In genomic region chr2:70673445-70674126, GRCm38 (mm10) we compare ENCODE assay signal across 14 mouse cellular contexts. TPM values are rescaled to one million over a fixed set of nuclear protein-coding genes. Genes with fewer than 3 reads are reported as not detected.
DNase-seq lines count a peak whose midpoint lies in the region; ATAC-seq and TF ChIP-seq lines count a peak whose summit lies in the region.
"Had no signal": no experiment of that assay in that cellular context is flagged by ENCODE, and none has a peak within 500 bp of the region (broad histone marks: within the 10 kb centered on the region; RNA-seq: fewer than 3 reads in every experiment).

No protein-coding gene starts in this region.

- no peak for TF ChIP-seq EP300 in MEL (IDR thresholded peaks at IDR 0.05; ENCODE audit: low read depth in 1 of 2, low read length in 2 of 2)

- WGBS in embryonic facial prominence, embryonic 11.5 days = 83% methylated on average over 7 of the region's 7 CpGs
- 91% methylated on average over 7 of the region's 7 CpGs for WGBS in embryonic facial prominence, embryonic 10.5 days

- no peak overlapping the region for H3K9ac ChIP-seq in embryonic facial prominence, embryonic 11.5 days (replicated peaks; ENCODE audit: low read length)
- no peak overlapping the region for H3K9ac ChIP-seq in MEL (ENCODE audit: control insufficient read depth, low read depth, low read length, poor library complexity, severe bottlenecking)
- H3K9ac ChIP-seq: hindbrain, embryonic 13.5 days; lung, embryonic 15.5 days; neural tube, embryonic 13.5 days had no signal

- no peak for ATAC-seq in embryonic facial prominence, embryonic 11.5 days (replicated peaks; ENCODE audit: insufficient number of reproducible peaks, low FRiP score, low TSS enrichment, low read depth)

- no peaks in the 10 kb centered on the region for H3K9me3 ChIP-seq in embryonic facial prominence, embryonic 11.5 days (replicated peaks; ENCODE audit: control insufficient read depth, low read length)
- H3K9me3 ChIP-seq in embryonic facial prominence, embryonic 10.5 days = no peaks in the 10 kb centered on the region
- no peaks in the 10 kb centered on the region for H3K9me3 ChIP-seq in MEL (replicated peaks; ENCODE audit: insufficient read depth, low read length)
- H3K9me3 ChIP-seq: hindbrain, embryonic 13.5 days; lung, embryonic 15.5 days; neural tube, embryonic 13.5 days had no signal

- no peak overlapping the region for H3K27ac ChIP-seq in embryonic facial prominence, embryonic 11.5 days (replicated peaks; ENCODE audit: low read depth, low read length)
- no peak overlapping the region for H3K27ac ChIP-seq in embryonic facial prominence, embryonic 10.5 days (replicated peaks)
- peak overlapping the region; percentile 66; the same call in 1 of the 2 replicates for H3K27ac ChIP-seq in layer of hippocampus, adult 2 months
- no peak overlapping the region for H3K27ac ChIP-seq in MEL (ENCODE audit: control insufficient read depth, low read depth, low read length)
- H3K27ac ChIP-seq: hindbrain, embryonic 13.5 days; lung, embryonic 15.5 days; neural tube, embryonic 13.5 days had no signal

- no peak overlapping the region for H3K4me2 ChIP-seq in embryonic facial prominence, embryonic 11.5 days (ENCODE audit: low read depth, low read length)
- H3K4me2 ChIP-seq: hindbrain, embryonic 13.5 days; lung, embryonic 15.5 days; neural tube, embryonic 13.5 days had no signal

- TF ChIP-seq CTCF in layer of hippocampus, adult 2 months (conservative IDR thresholded peaks at IDR 0.05) = peak; percentile 77
- TF ChIP-seq CTCF in MEL (IDR thresholded peaks at IDR 0.05 in 2 of 3, conservative IDR thresholded peaks at IDR 0.05 in 1 of 3; ENCODE audit: control insufficient read depth in 1 of 3, insufficient read depth in 1 of 3, low read depth in 2 of 3, low read length in 3 of 3, poor library complexity in 1 of 3, severe bottlenecking in 1 of 3) = peak in 2 of 3 experiments; percentile 25 to 51; a peak in 3 of 6 replicates

- TF ChIP-seq POLR2A in MEL (IDR thresholded peaks at IDR 0.05; ENCODE audit: control insufficient read depth in 1 of 2, insufficient read depth in 1 of 2, low read depth in 1 of 2, low read length in 2 of 2, poor library complexity in 1 of 2) = no peak

- peak; percentile 7 for DNase-seq in embryonic facial prominence, embryonic 11.5 days (ENCODE audit: low spot score)
- no peak for DNase-seq in embryonic facial prominence, embryonic 10.5 days (ENCODE audit: low spot score)
- no peak for DNase-seq in layer of hippocampus, adult 2 months (ENCODE audit: low spot score in 2 of 2)
- no peak for DNase-seq in layer of hippocampus, postnatal 14 days (ENCODE audit: low spot score in 2 of 2)
- DNase-seq in MEL (ENCODE audit: low read depth, low spot score) = peak; percentile 46
- DNase-seq in lung, postnatal 14 days = peak; percentile 28
- no peak for DNase-seq in heart, adult 11 months
- DNase-seq in gastrocnemius, adult 8-10 months (ENCODE audit: low spot score in 2 of 2) = no peak
- DNase-seq: spleen, adult 18-20 months; thymus, postnatal 36 days had no signal

- no peak for TF ChIP-seq RAD21 in MEL (IDR thresholded peaks at IDR 0.05; ENCODE audit: low read depth, low read length)

- H3K79me2 ChIP-seq in MEL (ENCODE audit: control insufficient read depth, insufficient read depth, low read length, poor library complexity) = peaks cover 34% of the 10 kb centered on the region

- H3K4me1 ChIP-seq in embryonic facial prominence, embryonic 11.5 days (ENCODE audit: control insufficient read depth, insufficient read depth, low read length) = no peaks in the 10 kb centered on the region
- H3K4me1 ChIP-seq in embryonic facial prominence, embryonic 10.5 days = no peaks in the 10 kb centered on the region
- H3K4me1 ChIP-seq in MEL (ENCODE audit: control insufficient read depth in 1 of 2, insufficient read depth in 2 of 2, low read length in 2 of 2) = no peaks in the 10 kb centered on the region
- H3K4me1 ChIP-seq: hindbrain, embryonic 13.5 days; lung, embryonic 15.5 days; neural tube, embryonic 13.5 days had no signal

- no peaks in the 10 kb centered on the region for H3K27me3 ChIP-seq in embryonic facial prominence, embryonic 11.5 days (ENCODE audit: control insufficient read depth, insufficient read depth, low read length)
- H3K27me3 ChIP-seq in embryonic facial prominence, embryonic 10.5 days (replicated peaks; ENCODE audit: low read depth, poor library complexity, severe bottlenecking) = no peaks in the 10 kb centered on the region
- H3K27me3 ChIP-seq in MEL (ENCODE audit: control insufficient read depth in 1 of 2, insufficient read depth in 2 of 2, low read length in 2 of 2) = no peaks in the 10 kb centered on the region
- H3K27me3 ChIP-seq: hindbrain, embryonic 13.5 days; lung, embryonic 15.5 days; neural tube, embryonic 13.5 days had no signal

- H3K4me3 ChIP-seq in embryonic facial prominence, embryonic 11.5 days (ENCODE audit: low read depth, low read length) = no peak overlapping the region
- no peak overlapping the region for H3K4me3 ChIP-seq in embryonic facial prominence, embryonic 10.5 days
- no peak overlapping the region for H3K4me3 ChIP-seq in layer of hippocampus, adult 2 months
- no peak overlapping the region for H3K4me3 ChIP-seq in MEL (ENCODE audit: control insufficient read depth in 1 of 2, insufficient read depth in 1 of 2, low read depth in 2 of 2, low read length in 2 of 2)
- H3K4me3 ChIP-seq: hindbrain, embryonic 13.5 days; lung, embryonic 15.5 days; neural tube, embryonic 13.5 days had no signal

- no peaks in the 10 kb centered on the region; the same call in 1 of the 2 replicates for H3K36me3 ChIP-seq in embryonic facial prominence, embryonic 11.5 days (replicated peaks; ENCODE audit: control insufficient read depth, insufficient read depth, low read depth, low read length)
- H3K36me3 ChIP-seq in embryonic facial prominence, embryonic 10.5 days (replicated peaks) = peaks cover 13% of the 10 kb centered on the region
- H3K36me3 ChIP-seq in MEL (ENCODE audit: control insufficient read depth in 1 of 2, insufficient read depth in 2 of 2, low read length in 2 of 2) = peaks cover 0 to 12% of the 10 kb centered on the region in 2 experiments; a peak in 2 of 4 replicates

TF ChIP-seq in MEL, 35 proteins besides CTCF, POLR2A, EP300 and RAD21:
- TF ChIP-seq ZC3H11A (IDR thresholded peaks at IDR 0.05; ENCODE audit: low read depth, low read length) (no peak), SMC3 (IDR thresholded peaks at IDR 0.05; ENCODE audit: low read depth, low read length) (peak; percentile 22), MAX (IDR thresholded peaks at IDR 0.05; ENCODE audit: low read length) (no peak), ELF1 (IDR thresholded peaks at IDR 0.05; ENCODE audit: low read depth, low read length) (no peak), KAT2A (conservative IDR thresholded peaks at IDR 0.05; ENCODE audit: low read depth, low read length) (no peak), TAL1 (IDR thresholded peaks at IDR 0.05; ENCODE audit: low read length) (no peak), MAFK (IDR thresholded peaks at IDR 0.05; ENCODE audit: borderline replicate concordance, low read depth, low read length) (no peak), NRF1 (IDR thresholded peaks at IDR 0.05; ENCODE audit: insufficient read depth, low read depth, low read length, poor library complexity, severe bottlenecking) (no peak)
TF ChIP-seq in MEL: peak in this region for 1.

RNA-seq across cellular contexts. Expression of gene Gm26558, which starts 11.7 kb away (rescaled TPM):
- polyA plus RNA-seq in embryonic facial prominence, embryonic 11.5 days (2014; fragmentation: Nextera tagmentation; extraction: Ambion mirVana) = 3.8 and 3.9 TPM in 2 replicates
- 3.5 and 3.6 TPM in 2 replicates for polyA plus RNA-seq in embryonic facial prominence, embryonic 10.5 days (2016; fragmentation: Nextera tagmentation; extraction: Ambion mirVana)
- total RNA-seq in layer of hippocampus, adult 2 months (2021) = not detected
- total RNA-seq in layer of hippocampus, postnatal 14 days (2021) = under 1 TPM in 1 of 2 experiments, not detected in 1; 0.48 TPM
- 0.52 and 0.81 TPM in 2 replicates for total RNA-seq in MEL (2012; rRNA removed)
- under 1 TPM in 1 of 2 experiments, not detected in 1; 0.24 TPM for polyA plus RNA-seq in MEL (2012; ENCODE audit: insufficient read depth in 1 of 2, insufficient read length in 2 of 2, low read depth in 1 of 2, low replicate concordance in 2 of 2, missing spikeins in 1 of 2)
- total RNA-seq in gastrocnemius, adult 8-10 months (2022) = not detected
- total RNA-seq: gastrocnemius, postnatal 4 days had no signal

RNA-seq across cellular contexts. Expression of gene Gorasp2, which starts 12.2 kb away (rescaled TPM):
- 156 and 163 TPM in 2 replicates for polyA plus RNA-seq in embryonic facial prominence, embryonic 11.5 days (2014; fragmentation: Nextera tagmentation; extraction: Ambion mirVana)
- polyA plus RNA-seq in embryonic facial prominence, embryonic 10.5 days (2016; fragmentation: Nextera tagmentation; extraction: Ambion mirVana) = 156 and 157 TPM in 2 replicates
- total RNA-seq in layer of hippocampus, adult 2 months (2021) = 100 to 1,000 TPM; 105 to 108 TPM
- total RNA-seq in layer of hippocampus, postnatal 14 days (2021) = 100 to 1,000 TPM in 1 of 2 experiments, 10 to 100 TPM in 1; 95.0 to 103 TPM
- total RNA-seq in MEL (2012; rRNA removed) = 74.7 and 81.8 TPM in 2 replicates
- 100 to 1,000 TPM; 124 to 132 TPM for polyA plus RNA-seq in MEL (2012; ENCODE audit: insufficient read depth in 1 of 2, insufficient read length in 2 of 2, low read depth in 1 of 2, low replicate concordance in 2 of 2, missing spikeins in 1 of 2)
- total RNA-seq in gastrocnemius, adult 8-10 months (2022) = 10 to 100 TPM; 79.1 to 86.6 (median 82.1) TPM

Comparison
In these comparisons a context has a peak if more than half of its experiments do, and no peak if none do; other contexts are left out.
1. DNase-seq: peak in embryonic facial prominence, embryonic 11.5 days (single experiment), MEL (single experiment) and lung, postnatal 14 days (single experiment); none in embryonic facial prominence, embryonic 10.5 days (single experiment), layer of hippocampus, adult 2 months (0 of 2), layer of hippocampus, postnatal 14 days (0 of 2), heart, adult 11 months (single experiment) and gastrocnemius, adult 8-10 months (0 of 2).